Mouse (Mus musculus): ENCODE data around the gene Patl2. TPM values are rescaled to one million over a fixed set of nuclear protein-coding genes. Genes with fewer than 3 reads are reported as not detected.

Patl2 gene
- total and polyA plus RNA-seq, 2 experiments from 2014 or later = not detected

DNA sequence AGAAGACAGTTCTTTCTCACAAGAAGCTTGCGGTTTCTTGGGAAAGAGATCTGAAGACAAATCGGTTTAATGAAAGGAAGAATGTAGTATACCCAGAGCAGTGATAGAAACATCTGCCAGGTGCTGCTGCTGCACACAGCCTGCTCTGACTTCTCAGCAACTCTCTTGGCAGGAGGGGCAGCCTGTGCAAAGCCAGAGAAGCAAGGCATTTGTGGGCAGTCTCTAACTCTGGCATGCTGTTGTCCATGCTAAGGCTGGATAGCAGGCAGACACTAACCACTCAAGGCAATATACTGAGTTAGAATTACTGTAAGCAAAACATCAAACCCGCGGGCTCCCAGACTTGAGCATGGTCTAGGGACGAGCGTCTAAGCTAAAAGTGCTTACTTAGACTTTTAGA lies 26.3 kb downstream of the Patl2 start:
- no peak overlapping the region for H3K27ac ChIP-seq (ENCODE audit: low read depth, low read length)
- H3K9me3 ChIP-seq (ENCODE audit: low read length) = no peaks in the 10 kb centered on the region
- H3K27me3 ChIP-seq (ENCODE audit: insufficient read depth, low read length) = no peaks in the 10 kb centered on the region
- no peaks in the 10 kb centered on the region for H3K36me3 ChIP-seq (ENCODE audit: insufficient read depth)
- no peak overlapping the region for H3K4me3 ChIP-seq (ENCODE audit: low read depth, low read length)
- ATAC-seq = no peak
- 85% methylated on average over 6 of the region's 6 CpGs for WGBS
- no peak overlapping the region for H3K9ac ChIP-seq
- DNase-seq = no peak
- no peaks in the 10 kb centered on the region for H3K4me1 ChIP-seq (ENCODE audit: insufficient read depth)
- H3K4me2 ChIP-seq (ENCODE audit: low read depth) = no peak overlapping the region
- TF ChIP-seq CTCF (IDR thresholded peaks at IDR 0.05; ENCODE audit: low read depth) = no peak

DNA sequence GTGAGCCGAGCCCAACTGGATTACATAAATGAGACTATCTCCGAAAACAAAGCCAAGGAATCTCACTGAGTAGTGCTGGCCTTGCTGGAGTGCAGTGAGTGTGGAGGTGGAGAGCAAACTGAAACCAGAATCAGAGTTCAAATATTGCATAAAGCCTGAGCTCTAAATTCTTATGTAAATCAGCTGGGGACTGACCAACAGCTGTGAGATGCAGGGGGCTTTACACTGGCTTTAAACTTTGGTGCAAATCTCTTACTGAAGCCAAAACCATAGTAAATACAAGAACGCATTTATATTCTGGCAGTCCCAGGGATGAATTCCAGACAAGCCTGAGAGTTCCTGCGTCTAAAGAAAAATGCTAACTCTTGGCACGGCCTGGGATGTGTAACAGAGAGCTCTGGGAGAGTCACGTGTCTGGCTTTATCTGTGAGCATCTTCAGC lies 27.6 kb downstream of the Patl2 start:
- DNase-seq (no peak), ATAC-seq (no peak)
- Histone ChIP-seq H3K9me3 (ENCODE audit: low read length) (no peaks in the 10 kb centered on the region), H3K4me2 (ENCODE audit: low read depth) (no peak overlapping the region), H3K36me3 (ENCODE audit: insufficient read depth) (no peaks in the 10 kb centered on the region), H3K27me3 (ENCODE audit: insufficient read depth, low read length) (no peaks in the 10 kb centered on the region), H3K4me3 (ENCODE audit: low read depth, low read length) (no peak overlapping the region), H3K9ac (no peak overlapping the region), H3K4me1 (ENCODE audit: insufficient read depth) (no peaks in the 10 kb centered on the region), H3K27ac (ENCODE audit: low read depth, low read length) (no peak overlapping the region)
- TF ChIP-seq CTCF (IDR thresholded peaks at IDR 0.05; ENCODE audit: low read depth) = no peak
- WGBS = 40% methylated on average over 6 of the region's 6 CpGs

DNA sequence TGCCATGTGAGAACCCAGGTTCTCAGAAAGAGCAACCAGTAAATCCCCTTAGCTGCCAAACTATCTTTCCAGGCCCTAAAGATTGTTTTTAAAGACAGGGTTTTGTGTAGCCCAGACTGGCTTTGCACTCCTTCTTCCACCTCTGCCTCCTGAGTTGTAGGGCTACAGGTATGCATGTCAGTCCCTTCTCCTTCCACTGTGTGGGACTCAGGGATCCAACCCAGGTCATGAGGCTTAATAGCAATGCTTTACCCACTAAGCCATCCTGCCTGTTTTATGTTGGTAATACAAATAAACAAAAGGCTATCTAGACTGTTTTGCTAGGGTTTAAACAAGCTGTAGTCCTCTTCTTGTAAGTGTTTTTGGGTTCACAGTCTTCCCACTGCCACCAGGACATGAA lies 28.4 kb downstream of the Patl2 start:
- H3K9ac ChIP-seq = no peak overlapping the region
- no peak for ATAC-seq

DNA sequence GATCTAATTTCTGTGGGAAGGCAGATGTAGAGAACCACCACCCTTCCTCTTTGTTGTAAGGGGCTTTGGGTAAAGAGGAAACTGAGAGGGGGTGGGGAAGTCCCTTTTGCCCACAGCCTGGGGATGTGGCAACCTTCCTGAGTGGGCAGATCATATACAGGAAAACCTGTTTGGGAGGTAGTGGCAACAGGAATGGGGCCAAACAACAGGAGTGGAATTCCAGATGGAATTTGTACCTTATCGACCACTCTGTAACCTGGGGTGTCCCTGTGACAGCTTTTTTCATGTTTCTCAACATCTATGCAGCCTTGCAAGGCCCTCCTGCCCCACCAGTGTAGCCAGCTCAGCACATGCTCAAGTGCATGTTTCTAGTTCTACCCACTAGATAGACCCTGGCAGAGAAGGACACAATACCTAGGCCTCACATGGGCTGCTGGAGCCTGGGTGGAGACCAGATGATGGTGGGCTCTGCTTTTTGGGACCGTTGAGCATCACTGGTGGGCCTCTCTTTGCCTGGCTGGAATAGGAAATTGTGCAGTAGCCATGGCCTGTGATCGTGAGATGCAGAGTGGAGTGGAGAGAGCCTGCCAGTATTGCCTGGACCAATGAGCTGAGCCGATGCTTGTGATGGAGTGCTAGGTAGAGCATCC lies 29.8 kb downstream of the Patl2 start:
- no peaks in the 10 kb centered on the region for H3K9me3 ChIP-seq (ENCODE audit: low read length)
- H3K36me3 ChIP-seq (ENCODE audit: insufficient read depth) = no peaks in the 10 kb centered on the region
- TF ChIP-seq CTCF (IDR thresholded peaks at IDR 0.05; ENCODE audit: low read depth) = no peak
- no peak for ATAC-seq
- no peak overlapping the region for H3K4me3 ChIP-seq (ENCODE audit: low read depth, low read length)
- no peak for DNase-seq
- H3K4me2 ChIP-seq (ENCODE audit: low read depth) = no peak overlapping the region
- no peaks in the 10 kb centered on the region for H3K27me3 ChIP-seq (ENCODE audit: insufficient read depth, low read length)
- H3K9ac ChIP-seq = no peak overlapping the region
- H3K4me1 ChIP-seq (ENCODE audit: insufficient read depth) = no peaks in the 10 kb centered on the region
- 87% methylated on average over 4 of the region's 4 CpGs for WGBS
- H3K27ac ChIP-seq (ENCODE audit: low read depth, low read length) = no peak overlapping the region

More for the DNA sequence above, 28.4 kb downstream of the Patl2 start:
- Histone ChIP-seq H3K4me3 (ENCODE audit: low read depth, low read length) (no peak overlapping the region), H3K27me3 (ENCODE audit: insufficient read depth, low read length) (no peaks in the 10 kb centered on the region), H3K36me3 (ENCODE audit: insufficient read depth) (no peaks in the 10 kb centered on the region), H3K9me3 (ENCODE audit: low read length) (no peaks in the 10 kb centered on the region), H3K4me2 (ENCODE audit: low read depth) (no peak overlapping the region), H3K4me1 (ENCODE audit: insufficient read depth) (no peaks in the 10 kb centered on the region), H3K27ac (ENCODE audit: low read depth, low read length) (no peak overlapping the region)
- no peak for DNase-seq
- TF ChIP-seq CTCF (IDR thresholded peaks at IDR 0.05; ENCODE audit: low read depth) = no peak

DNA sequence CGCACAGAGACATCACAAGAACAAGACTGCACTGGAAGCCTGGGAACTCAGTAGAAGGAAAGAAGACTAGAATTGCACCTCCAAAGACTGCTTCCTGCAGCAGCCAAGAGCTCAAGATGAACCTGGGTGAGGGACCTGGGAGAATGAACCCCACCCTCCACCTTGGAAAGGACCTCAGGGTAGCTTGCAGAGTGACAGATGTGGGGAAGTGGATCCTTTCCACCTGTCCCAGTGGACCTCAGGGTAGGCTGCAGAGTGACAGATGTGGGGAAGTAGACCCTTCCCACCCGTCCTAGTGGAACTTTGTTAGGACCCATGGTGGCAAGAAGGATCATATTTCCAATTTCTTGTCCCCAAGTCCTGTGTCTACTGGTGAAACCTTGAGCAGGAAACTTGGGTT lies 30.7 kb downstream of the Patl2 start:
- Histone ChIP-seq H3K4me1 (ENCODE audit: insufficient read depth) (no peaks in the 10 kb centered on the region), H3K4me3 (ENCODE audit: low read depth, low read length) (no peak overlapping the region), H3K36me3 (ENCODE audit: insufficient read depth) (no peaks in the 10 kb centered on the region), H3K4me2 (ENCODE audit: low read depth) (no peak overlapping the region), H3K27me3 (ENCODE audit: insufficient read depth, low read length) (no peaks in the 10 kb centered on the region), H3K27ac (ENCODE audit: low read depth, low read length) (no peak overlapping the region), H3K9ac (no peak overlapping the region), H3K9me3 (ENCODE audit: low read length) (no peaks in the 10 kb centered on the region)
- no peak for TF ChIP-seq CTCF (IDR thresholded peaks at IDR 0.05; ENCODE audit: low read depth)
- 77% methylated on average over 2 of the region's 2 CpGs for WGBS
- no peak for DNase-seq
- no peak for ATAC-seq

DNA sequence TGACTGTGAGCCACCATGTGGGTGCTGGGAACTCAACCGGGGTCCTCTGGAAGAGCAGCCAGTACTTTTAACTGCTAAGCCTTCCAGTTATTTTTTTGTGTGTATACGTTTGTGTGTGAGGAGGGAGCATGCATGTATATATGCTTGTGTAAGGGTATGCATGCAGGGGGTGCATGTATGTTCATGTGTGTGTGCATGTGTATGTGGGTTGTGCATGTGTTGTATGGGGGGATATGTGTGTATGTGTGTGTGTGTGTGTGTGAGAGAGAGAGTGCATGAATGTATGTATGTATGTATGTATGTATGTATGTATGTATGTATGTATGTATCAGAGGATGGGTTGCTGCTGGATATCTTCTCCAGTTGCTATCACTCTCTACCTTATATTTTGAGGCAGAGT lies 31.5 kb downstream of the Patl2 start:
- Histone ChIP-seq H3K4me3 (ENCODE audit: low read depth, low read length) (no peak overlapping the region), H3K4me1 (ENCODE audit: insufficient read depth) (no peaks in the 10 kb centered on the region), H3K27me3 (ENCODE audit: insufficient read depth, low read length) (no peaks in the 10 kb centered on the region), H3K36me3 (ENCODE audit: insufficient read depth) (no peaks in the 10 kb centered on the region), H3K27ac (ENCODE audit: low read depth, low read length) (no peak overlapping the region), H3K9me3 (ENCODE audit: low read length) (no peaks in the 10 kb centered on the region), H3K4me2 (ENCODE audit: low read depth) (no peak overlapping the region), H3K9ac (no peak overlapping the region)
- no peak for DNase-seq
- 90% methylated on average over 2 of the region's 2 CpGs for WGBS
- no peak for TF ChIP-seq CTCF (IDR thresholded peaks at IDR 0.05; ENCODE audit: low read depth)
- ATAC-seq = no peak

DNA sequence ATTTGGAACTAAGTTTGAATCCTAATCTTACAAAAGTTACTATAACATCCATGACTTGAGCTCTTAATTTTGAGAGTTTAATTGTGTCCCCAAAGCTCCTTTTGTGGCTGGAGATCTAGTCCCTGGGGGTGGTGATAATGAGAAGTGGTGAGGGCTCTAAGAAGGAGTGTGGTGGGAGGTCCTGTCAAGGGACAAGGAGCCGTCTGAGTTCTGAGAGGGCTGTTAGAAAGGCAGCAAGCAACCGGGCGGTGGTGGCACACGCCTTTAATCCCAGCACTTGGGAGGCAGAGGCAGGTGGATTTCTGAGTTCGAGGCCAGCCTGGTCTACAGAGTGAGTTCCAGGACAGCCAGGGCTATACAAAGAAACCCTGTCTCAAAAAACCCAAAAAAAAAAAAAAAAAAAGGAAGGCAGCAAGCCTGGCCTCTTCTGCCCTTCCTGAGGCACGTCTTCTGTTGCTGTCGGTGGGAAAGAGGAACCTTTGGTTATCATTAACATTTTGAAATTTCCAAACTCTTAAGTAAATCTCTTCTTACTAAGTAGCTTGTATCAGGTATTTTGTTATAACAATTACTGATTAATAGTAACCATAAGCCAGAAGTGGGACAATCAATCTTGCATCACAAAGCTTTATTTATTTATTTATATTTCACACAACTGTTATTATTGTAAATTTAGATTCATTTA lies 32.2 kb downstream of the Patl2 start:
- no peak overlapping the region for H3K4me2 ChIP-seq (ENCODE audit: low read depth)
- no peak overlapping the region for H3K9ac ChIP-seq
- H3K4me1 ChIP-seq (ENCODE audit: insufficient read depth) = no peaks in the 10 kb centered on the region
- no peaks in the 10 kb centered on the region for H3K9me3 ChIP-seq (ENCODE audit: low read length)
- no peak overlapping the region for H3K27ac ChIP-seq (ENCODE audit: low read depth, low read length)
- ATAC-seq (no peak), DNase-seq (no peak)
- TF ChIP-seq CTCF (IDR thresholded peaks at IDR 0.05; ENCODE audit: low read depth) = no peak
- H3K36me3 ChIP-seq (ENCODE audit: insufficient read depth) = no peaks in the 10 kb centered on the region
- no peak overlapping the region for H3K4me3 ChIP-seq (ENCODE audit: low read depth, low read length)
- H3K27me3 ChIP-seq (ENCODE audit: insufficient read depth, low read length) = no peaks in the 10 kb centered on the region
- 86% methylated on average over 6 of the region's 7 CpGs for WGBS

Data from forebrain, postnatal 0 days (tissue).